Comparison of ENCODE assay signal across 21 mouse cellular contexts in the genomic region with DNA sequence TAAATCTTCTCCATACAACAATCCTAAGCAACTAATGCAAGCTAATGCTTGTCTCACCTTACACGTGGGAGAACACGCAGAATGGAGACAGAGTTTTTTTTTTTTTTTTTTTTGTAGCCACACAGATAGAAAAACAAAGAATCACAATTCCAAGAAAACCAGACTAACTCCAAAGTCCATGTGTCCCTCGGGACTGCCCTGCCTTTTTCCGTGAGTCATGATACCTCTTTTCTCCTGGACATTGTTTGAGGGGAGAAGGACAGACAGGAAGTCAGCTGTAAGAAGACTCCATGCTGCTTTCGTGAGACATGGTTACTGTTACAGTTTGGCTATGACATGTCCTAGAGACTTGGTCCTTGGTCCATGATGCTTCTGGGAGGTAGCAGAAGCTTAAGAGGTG.
"Had no signal": no experiment of that assay in that cellular context is flagged by ENCODE, and none has a peak within 500 bp of the region (broad histone marks: within the 10 kb centered on the region; RNA-seq: fewer than 3 reads in every experiment).

No protein-coding gene starts in this region.

- H3K27me3 ChIP-seq: limb, embryonic 13.5 days; liver, embryonic 13.5 days; midbrain, embryonic 12.5 days; midbrain, embryonic 15.5 days; neural tube, embryonic 13.5 days; stomach, embryonic 15.5 days had no signal

- H3K4me3 ChIP-seq: left cerebral cortex, adult 2 months; limb, embryonic 13.5 days; liver, embryonic 13.5 days; midbrain, embryonic 12.5 days; midbrain, embryonic 15.5 days; neural tube, embryonic 13.5 days; stomach, embryonic 15.5 days had no signal

- H3K9ac ChIP-seq: limb, embryonic 13.5 days; liver, embryonic 13.5 days; lung, embryonic 14.5 days; midbrain, embryonic 12.5 days; midbrain, embryonic 15.5 days; neural tube, embryonic 13.5 days; stomach, embryonic 15.5 days had no signal

- DNase-seq: kidney, adult 8-10 months; kidney, postnatal 10 days; layer of hippocampus, postnatal 36 days; left cerebral cortex, postnatal 4 days; liver; liver, embryonic 13.5 days; lung, embryonic 14.5 days; retina, postnatal 1 day; right cerebral cortex, postnatal 25 days; spleen, adult 18-20 months; thymus, adult 18-20 months; thymus, postnatal 36 days had no signal

- H3K27ac ChIP-seq: left cerebral cortex, adult 2 months; limb, embryonic 13.5 days; liver, embryonic 13.5 days; macrophage; midbrain, embryonic 12.5 days; midbrain, embryonic 15.5 days; neural tube, embryonic 13.5 days; stomach, embryonic 15.5 days had no signal

- H3K9me3 ChIP-seq: limb, embryonic 13.5 days; liver, embryonic 13.5 days; midbrain, embryonic 12.5 days; midbrain, embryonic 15.5 days; neural tube, embryonic 13.5 days; stomach, embryonic 15.5 days had no signal

- H3K36me3 ChIP-seq: limb, embryonic 13.5 days; liver, embryonic 13.5 days; midbrain, embryonic 12.5 days; midbrain, embryonic 15.5 days; neural tube, embryonic 13.5 days; stomach, embryonic 15.5 days had no signal

- H3K4me2 ChIP-seq: limb, embryonic 13.5 days; liver, embryonic 13.5 days; lung, embryonic 14.5 days; midbrain, embryonic 12.5 days; midbrain, embryonic 15.5 days; neural tube, embryonic 13.5 days; stomach, embryonic 15.5 days had no signal

- H3K4me1 ChIP-seq: limb, embryonic 13.5 days; liver, embryonic 13.5 days; midbrain, embryonic 15.5 days; neural tube, embryonic 13.5 days; stomach, embryonic 15.5 days had no signal

- ATAC-seq: intestine, embryonic 16.5 days; lung, postnatal 0 days; midbrain, embryonic 15.5 days had no signal
